In genomic region chr14:55106990-55107389, GRCm38 (mm10) we compare ENCODE assay signal across 11 mouse cellular contexts. TPM values are rescaled to one million over a fixed set of nuclear protein-coding genes. Genes with fewer than 3 reads are reported as not detected.
DNase-seq lines count a peak whose midpoint lies in the region; ATAC-seq and TF ChIP-seq lines count a peak whose summit lies in the region.
"Had no signal": no experiment of that assay in that cellular context is flagged by ENCODE, and none has a peak within 500 bp of the region (broad histone marks: within the 10 kb centered on the region; RNA-seq: fewer than 3 reads in every experiment).

No protein-coding gene starts in this region.

- H3K79me2 ChIP-seq in macrophage (ENCODE audit: inconsistent target) = no peaks in the 10 kb centered on the region

- no peak overlapping the region for H3K9ac ChIP-seq in forebrain, postnatal 0 days
- H3K9ac ChIP-seq in forebrain, embryonic 11.5 days (ENCODE audit: low read length) = no peak overlapping the region
- H3K9ac ChIP-seq in liver, embryonic 13.5 days = no peak overlapping the region
- no peak overlapping the region for H3K9ac ChIP-seq in liver, embryonic 11.5 days (ENCODE audit: low read depth, low read length)
- H3K9ac ChIP-seq in embryonic facial prominence, embryonic 14.5 days (ENCODE audit: low read depth, low read length) = 0 out of 2 replicates have a peak overlapping the region, but pooled peaks have one; percentile 14

- no peak overlapping the region for H3K4me3 ChIP-seq in forebrain, postnatal 0 days (ENCODE audit: low read depth, low read length)
- no peak overlapping the region for H3K4me3 ChIP-seq in forebrain, embryonic 11.5 days (ENCODE audit: low read depth, low read length)
- peak overlapping the region; percentile 70; the same call in 1 of the 2 replicates for H3K4me3 ChIP-seq in liver, embryonic 13.5 days (replicated peaks)
- H3K4me3 ChIP-seq in liver, embryonic 11.5 days (ENCODE audit: low read depth, low read length) = no peak overlapping the region
- H3K4me3 ChIP-seq in embryonic facial prominence, embryonic 14.5 days (ENCODE audit: low read depth, low read length) = no peak overlapping the region
- H3K4me3 ChIP-seq in macrophage (ENCODE audit: inconsistent target) = no peak overlapping the region

- TF ChIP-seq CTCF in forebrain, postnatal 0 days (IDR thresholded peaks at IDR 0.05; ENCODE audit: low read depth) = no peak

- 64% methylated on average over 8 of the region's 8 CpGs for WGBS in forebrain, postnatal 0 days
- WGBS in forebrain, embryonic 11.5 days = 64% methylated on average over 8 of the region's 8 CpGs
- WGBS in liver, embryonic 13.5 days (ENCODE audit: insufficient replicate concordance) = 73% methylated on average over 8 of the region's 8 CpGs
- 77% methylated on average over 8 of the region's 8 CpGs for WGBS in liver, embryonic 11.5 days
- 62% methylated on average over 8 of the region's 8 CpGs for WGBS in embryonic facial prominence, embryonic 14.5 days
- 83% methylated on average over 6 of the region's 8 CpGs for WGBS in macrophage (ENCODE audit: missing documents)

- no peaks in the 10 kb centered on the region for H3K9me3 ChIP-seq in forebrain, postnatal 0 days (ENCODE audit: low read length)
- no peaks in the 10 kb centered on the region for H3K9me3 ChIP-seq in forebrain, embryonic 11.5 days (ENCODE audit: control insufficient read depth, low read length)
- no peaks in the 10 kb centered on the region for H3K9me3 ChIP-seq in liver, embryonic 13.5 days (replicated peaks)
- H3K9me3 ChIP-seq in liver, embryonic 11.5 days (ENCODE audit: control insufficient read depth, low read length) = no peaks in the 10 kb centered on the region
- no peaks in the 10 kb centered on the region for H3K9me3 ChIP-seq in embryonic facial prominence, embryonic 14.5 days (ENCODE audit: control insufficient read depth, low read length)
- H3K9me3 ChIP-seq: forebrain, embryonic 13.5 days; megakaryocyte, embryonic 14.5 days; neural tube, embryonic 12.5 days had no signal

- H3K4me1 ChIP-seq in forebrain, postnatal 0 days (ENCODE audit: insufficient read depth) = peaks cover 47% of the 10 kb centered on the region
- H3K4me1 ChIP-seq in forebrain, embryonic 11.5 days (replicated peaks; ENCODE audit: control insufficient read depth, insufficient read depth, low read length) = peaks cover 20% of the 10 kb centered on the region
- H3K4me1 ChIP-seq in liver, embryonic 13.5 days (replicated peaks) = peaks cover 38% of the 10 kb centered on the region
- H3K4me1 ChIP-seq in liver, embryonic 11.5 days (replicated peaks; ENCODE audit: control insufficient read depth, insufficient read depth, low read length) = peaks cover 16% of the 10 kb centered on the region; the same call in 1 of the 2 replicates
- H3K4me1 ChIP-seq in embryonic facial prominence, embryonic 14.5 days (ENCODE audit: control insufficient read depth, insufficient read depth, low read length) = peaks cover 19% of the 10 kb centered on the region

- no peak for ATAC-seq in forebrain, postnatal 0 days
- no peak for ATAC-seq in forebrain, embryonic 11.5 days (replicated peaks; ENCODE audit: low FRiP score)
- ATAC-seq in liver, embryonic 13.5 days (ENCODE audit: low read depth) = no peak
- no peak for ATAC-seq in liver, embryonic 11.5 days (replicated peaks; ENCODE audit: low FRiP score)
- ATAC-seq in embryonic facial prominence, embryonic 14.5 days (ENCODE audit: low read depth) = no peak

- peaks cover 2% of the 10 kb centered on the region; the same call in 1 of the 2 replicates for H3K36me3 ChIP-seq in forebrain, postnatal 0 days (ENCODE audit: insufficient read depth)
- no peaks in the 10 kb centered on the region for H3K36me3 ChIP-seq in forebrain, embryonic 11.5 days (ENCODE audit: control insufficient read depth, insufficient read depth, low read length)
- H3K36me3 ChIP-seq in liver, embryonic 13.5 days = peaks cover 23% of the 10 kb centered on the region
- H3K36me3 ChIP-seq in liver, embryonic 11.5 days (ENCODE audit: control insufficient read depth, insufficient read depth, low read length) = peaks cover 3% of the 10 kb centered on the region; the same call in 1 of the 2 replicates
- no peaks in the 10 kb centered on the region for H3K36me3 ChIP-seq in embryonic facial prominence, embryonic 14.5 days (ENCODE audit: control insufficient read depth, insufficient read depth, low read length)
- peaks cover 25% of the 10 kb centered on the region for H3K36me3 ChIP-seq in macrophage (ENCODE audit: inconsistent target)
- H3K36me3 ChIP-seq: neural tube, embryonic 12.5 days had no signal

- H3K27me3 ChIP-seq in forebrain, postnatal 0 days (ENCODE audit: insufficient read depth, low read length) = no peaks in the 10 kb centered on the region
- H3K27me3 ChIP-seq in forebrain, embryonic 11.5 days (ENCODE audit: control insufficient read depth, insufficient read depth, low read length) = peaks cover 5% of the 10 kb centered on the region
- H3K27me3 ChIP-seq in liver, embryonic 13.5 days = peaks cover 48% of the 10 kb centered on the region
- peaks cover 35% of the 10 kb centered on the region for H3K27me3 ChIP-seq in liver, embryonic 11.5 days (replicated peaks; ENCODE audit: control insufficient read depth, insufficient read depth, low read length)
- H3K27me3 ChIP-seq in embryonic facial prominence, embryonic 14.5 days (replicated peaks; ENCODE audit: control insufficient read depth, insufficient read depth, low read length) = no peaks in the 10 kb centered on the region; the same call in 1 of the 2 replicates

- H3K27ac ChIP-seq in forebrain, postnatal 0 days (ENCODE audit: low read depth, low read length) = peak overlapping the region; percentile 40; the same call in 1 of the 2 replicates
- no peak overlapping the region for H3K27ac ChIP-seq in forebrain, embryonic 11.5 days (ENCODE audit: low read depth, low read length)
- peak overlapping the region; percentile 72 for H3K27ac ChIP-seq in liver, embryonic 13.5 days
- no peak overlapping the region; the same call in 1 of the 2 replicates for H3K27ac ChIP-seq in liver, embryonic 11.5 days (ENCODE audit: low read depth, low read length)
- H3K27ac ChIP-seq in embryonic facial prominence, embryonic 14.5 days (replicated peaks; ENCODE audit: low read depth, low read length) = no peak overlapping the region
- 0 out of 2 replicates have a peak overlapping the region, but pooled peaks have one; percentile 75 for H3K27ac ChIP-seq in macrophage

- no peak overlapping the region for H3K4me2 ChIP-seq in forebrain, postnatal 0 days (ENCODE audit: low read depth)
- no peak overlapping the region for H3K4me2 ChIP-seq in forebrain, embryonic 11.5 days (ENCODE audit: low read depth, low read length, severe bottlenecking)
- peak overlapping the region; percentile 93 for H3K4me2 ChIP-seq in liver, embryonic 13.5 days
- H3K4me2 ChIP-seq in liver, embryonic 11.5 days = no peak overlapping the region
- H3K4me2 ChIP-seq in embryonic facial prominence, embryonic 14.5 days (ENCODE audit: low read depth, low read length) = no peak overlapping the region

- DNase-seq in forebrain, postnatal 0 days = no peak
- no peak for DNase-seq in forebrain, embryonic 11.5 days (ENCODE audit: low spot score)
- DNase-seq in liver, embryonic 13.5 days = no peak
- no peak for DNase-seq in liver, embryonic 11.5 days (ENCODE audit: low spot score)
- DNase-seq in embryonic facial prominence, embryonic 14.5 days (ENCODE audit: low spot score) = no peak
- DNase-seq in ovary, postnatal 36 days (ENCODE audit: low spot score) = no peak

RNA-seq across cellular contexts. Expression of gene Ap1g2, which starts 0.6 kb away (rescaled TPM):
- 11.3 and 12.8 TPM in 2 replicates for total RNA-seq in forebrain, postnatal 0 days (2014; rRNA removed)
- 4.2 and 5.5 TPM in 2 replicates for polyA plus RNA-seq in forebrain, postnatal 0 days (2015; fragmentation: Nextera tagmentation; extraction: Ambion mirVana)
- polyA plus RNA-seq in forebrain, embryonic 11.5 days (2014; fragmentation: Nextera tagmentation; extraction: Ambion mirVana) = 13.9 and 14.8 TPM in 2 replicates
- 26.1 and 27.6 TPM in 2 replicates for polyA plus RNA-seq in liver, embryonic 13.5 days (2015; fragmentation: Nextera tagmentation; extraction: Ambion mirVana)
- polyA plus RNA-seq in liver, embryonic 11.5 days (2014; fragmentation: Nextera tagmentation; extraction: Ambion mirVana) = 45.1 and 52.9 TPM in 2 replicates
- polyA plus RNA-seq in embryonic facial prominence, embryonic 14.5 days (2014; fragmentation: Nextera tagmentation; extraction: Ambion mirVana) = 15.3 and 17.6 TPM in 2 replicates
- 100 to 1,000 TPM in 18 of 26 experiments, 10 to 100 TPM in 8; 70.1 to 188 (median 129) TPM for total RNA-seq in macrophage (2018; cell fraction: chromatin; rRNA removed)
- total RNA-seq in macrophage (2018; cell fraction: cytosol; rRNA removed) = 10 to 100 TPM; 24.0 to 43.2 (median 31.6) TPM
- 100 to 1,000 TPM in 9 of 26 experiments, 10 to 100 TPM in 17; 38.0 to 144 (median 85.2) TPM for total RNA-seq in macrophage (2018; cell fraction: nucleus; rRNA removed)
- polyA plus RNA-seq in macrophage (2018) = 18.1 to 20.8 TPM (median 18.4 TPM) in 3 replicates

RNA-seq across cellular contexts. Expression of gene Jph4, which starts 9.7 kb away (rescaled TPM):
- total RNA-seq in forebrain, postnatal 0 days (2014; rRNA removed) = 156 and 160 TPM in 2 replicates
- 47.4 and 55.3 TPM in 2 replicates for polyA plus RNA-seq in forebrain, postnatal 0 days (2015; fragmentation: Nextera tagmentation; extraction: Ambion mirVana)
- polyA plus RNA-seq in forebrain, embryonic 11.5 days (2014; fragmentation: Nextera tagmentation; extraction: Ambion mirVana) = 2.9 and 3.7 TPM in 2 replicates
- 0.06 and 0.07 TPM in 2 replicates for polyA plus RNA-seq in liver, embryonic 13.5 days (2015; fragmentation: Nextera tagmentation; extraction: Ambion mirVana)
- polyA plus RNA-seq in liver, embryonic 11.5 days (2014; fragmentation: Nextera tagmentation; extraction: Ambion mirVana) = 0.44 and 0.60 TPM in 2 replicates
- polyA plus RNA-seq in embryonic facial prominence, embryonic 14.5 days (2014; fragmentation: Nextera tagmentation; extraction: Ambion mirVana) = 3.0 and 3.8 TPM in 2 replicates
- total RNA-seq in macrophage (2018; cell fraction: chromatin; rRNA removed) = under 1 TPM in 1 of 26 experiments, not detected in 25; 0.19 TPM
- total RNA-seq in macrophage (2018; cell fraction: cytosol; rRNA removed) = under 1 TPM in 3 of 26 experiments, not detected in 23; under 0.01 to 0.10 (median 0.04) TPM
- not detected for total RNA-seq in macrophage (2018; cell fraction: nucleus; rRNA removed)
- 0.05 TPM in 1 of 3 replicates, not detected in the others for polyA plus RNA-seq in macrophage (2018)
- total RNA-seq: liver, adult 2 months had no signal
- polyA plus RNA-seq: liver, adult 2 months had no signal

RNA-seq across cellular contexts. Expression of gene Thtpa, which starts 12.4 kb away (rescaled TPM):
- total RNA-seq in forebrain, postnatal 0 days (2014; rRNA removed) = 49.0 and 55.2 TPM in 2 replicates
- polyA plus RNA-seq in forebrain, postnatal 0 days (2015; fragmentation: Nextera tagmentation; extraction: Ambion mirVana) = 47.2 and 48.0 TPM in 2 replicates
- polyA plus RNA-seq in forebrain, embryonic 11.5 days (2014; fragmentation: Nextera tagmentation; extraction: Ambion mirVana) = 28.6 and 31.1 TPM in 2 replicates
- polyA plus RNA-seq in liver, embryonic 13.5 days (2015; fragmentation: Nextera tagmentation; extraction: Ambion mirVana) = 5.5 TPM in 2 replicates
- 10.5 and 12.6 TPM in 2 replicates for polyA plus RNA-seq in liver, embryonic 11.5 days (2014; fragmentation: Nextera tagmentation; extraction: Ambion mirVana)
- 16.7 and 22.6 TPM in 2 replicates for polyA plus RNA-seq in embryonic facial prominence, embryonic 14.5 days (2014; fragmentation: Nextera tagmentation; extraction: Ambion mirVana)
- 1 to 10 TPM in 22 of 26 experiments, under 1 TPM in 4; 0.55 to 7.5 (median 1.6) TPM for total RNA-seq in macrophage (2018; cell fraction: chromatin; rRNA removed)
- 1 to 10 TPM; 2.7 to 9.8 (median 4.9) TPM for total RNA-seq in macrophage (2018; cell fraction: cytosol; rRNA removed)
- 10 to 100 TPM in 2 of 26 experiments, 1 to 10 TPM in 24; 1.6 to 11.4 (median 3.7) TPM for total RNA-seq in macrophage (2018; cell fraction: nucleus; rRNA removed)
- polyA plus RNA-seq in macrophage (2018) = 6.1 to 8.7 TPM (median 8.1 TPM) in 3 replicates

RNA-seq across cellular contexts. Expression of gene Zfhx2, which starts 14.9 kb away (rescaled TPM):
- 8.9 and 11.1 TPM in 2 replicates for total RNA-seq in forebrain, postnatal 0 days (2014; rRNA removed)
- polyA plus RNA-seq in forebrain, postnatal 0 days (2015; fragmentation: Nextera tagmentation; extraction: Ambion mirVana) = 2.7 and 7.5 TPM in 2 replicates
- 15.9 TPM in 2 replicates for polyA plus RNA-seq in forebrain, embryonic 11.5 days (2014; fragmentation: Nextera tagmentation; extraction: Ambion mirVana)
- 1.1 and 1.2 TPM in 2 replicates for polyA plus RNA-seq in liver, embryonic 13.5 days (2015; fragmentation: Nextera tagmentation; extraction: Ambion mirVana)
- 2.1 and 2.8 TPM in 2 replicates for polyA plus RNA-seq in liver, embryonic 11.5 days (2014; fragmentation: Nextera tagmentation; extraction: Ambion mirVana)
- polyA plus RNA-seq in embryonic facial prominence, embryonic 14.5 days (2014; fragmentation: Nextera tagmentation; extraction: Ambion mirVana) = 3.4 and 3.7 TPM in 2 replicates
- total RNA-seq in macrophage (2018; cell fraction: chromatin; rRNA removed) = 10 to 100 TPM; 14.8 to 51.9 (median 22.9) TPM
- total RNA-seq in macrophage (2018; cell fraction: cytosol; rRNA removed) = 1 to 10 TPM; 2.6 to 6.2 (median 3.8) TPM
- total RNA-seq in macrophage (2018; cell fraction: nucleus; rRNA removed) = 10 to 100 TPM in 21 of 26 experiments, 1 to 10 TPM in 5; 6.8 to 37.1 (median 13.6) TPM
- polyA plus RNA-seq in macrophage (2018) = 2.1 to 2.9 TPM (median 2.7 TPM) in 3 replicates

Comparison
In these comparisons a context has a peak if more than half of its experiments do, and no peak if none do; other contexts are left out.
1. H3K27ac ChIP-seq: peak in forebrain, postnatal 0 days (single experiment), liver, embryonic 13.5 days (single experiment) and macrophage (single experiment); none in forebrain, embryonic 11.5 days (single experiment), liver, embryonic 11.5 days (single experiment) and embryonic facial prominence, embryonic 14.5 days (single experiment).
2. RNA of gene Jph4, which starts 9.7 kb away (polyA plus RNA-seq): 47.4 to 55.3 TPM in forebrain, postnatal 0 days; 3.0 to 3.8 TPM in embryonic facial prominence, embryonic 14.5 days, 2.9 to 3.7 TPM in forebrain, embryonic 11.5 days, 0.44 to 0.60 TPM in liver, embryonic 11.5 days, 0.06 to 0.07 TPM in liver, embryonic 13.5 days and 0.05 TPM in macrophage; every median in the first group is over 10 times any median in the second.